Mouse (Mus musculus) midbrain, embryonic 14.5 days (tissue): Measurements from ENCODE around the gene Agbl4. TPM values are rescaled to one million over a fixed set of nuclear protein-coding genes. Genes with fewer than 3 reads are reported as not detected.
A peak's percentile ranks its signal among the peaks of the same experiment; 100 is the strongest.

Experiments
- ATAC-seq: fragments of 200-750 bp; cut with Nextera tagmentation; 2 replicates; pipeline ENCODE4 v1.8.0; 2017; ENCODE audit warnings: moderate number of reproducible peaks, moderate library complexity; ENCODE audit not compliant: low FRiP score, low TSS enrichment
- DNase-seq: peaks from one replicate; pipeline ENCODE4 v3.0.0-alpha.2; 2015
- H3K27ac ChIP-seq: fragments of 300-500 bp; sonication (generic); replicated peaks from 2 replicates; pipeline ENCODE4 v1.5.1; 2014; ENCODE audit warnings: mild to moderate bottlenecking, low read depth, low read length, moderate library complexity
- H3K27me3 ChIP-seq: fragments of 300-500 bp; sonication (generic); 2 replicates; pipeline ENCODE4 v1.6.1; 2014; ENCODE audit warnings: low read length, control low read depth, mixed read lengths; ENCODE audit not compliant: control insufficient read depth, insufficient read depth
- H3K36me3 ChIP-seq: fragments of 300-500 bp; sonication (generic); 2 replicates; pipeline ENCODE4 v1.6.1; 2014; ENCODE audit warnings: low read length, control low read depth; ENCODE audit not compliant: control insufficient read depth, insufficient read depth
- H3K4me1 ChIP-seq: fragments of 300-500 bp; sonication (generic); 2 replicates; pipeline ENCODE4 v1.6.1; 2014; ENCODE audit warnings: mild to moderate bottlenecking, antibody characterized with exemption, low read length, control low read depth; ENCODE audit not compliant: control insufficient read depth, insufficient read depth
- H3K4me2 ChIP-seq: fragments of 300-500 bp; sonication (generic); 2 replicates; pipeline ENCODE4 v1.6.1; 2014; ENCODE audit warnings: mild to moderate bottlenecking, low read length, moderate library complexity
- H3K4me3 ChIP-seq: fragments of 300-500 bp; sonication (generic); replicated peaks from 2 replicates; pipeline ENCODE4 v1.5.1; 2014; ENCODE audit warnings: low read depth, low read length
- H3K9ac ChIP-seq: fragments of 300-500 bp; sonication (generic); replicated peaks from 2 replicates; pipeline ENCODE4 v1.6.1; 2014; ENCODE audit warnings: mild to moderate bottlenecking, low read length, moderate library complexity
- H3K9me3 ChIP-seq: fragments of 300-500 bp; sonication (generic); 2 replicates; pipeline ENCODE4 v1.6.1; 2016; ENCODE audit warnings: low read length, control low read depth, mixed read lengths; ENCODE audit not compliant: control insufficient read depth
- WGBS: fragments of 180-500 bp; shearing (Covaris S2); extraction: QIAGEN DNeasy Blood & Tissue Kit; methylation state at CpG from one replicate; pipeline ENCODE4 v1.1.7; 2014; 5-methylcytosine and 5-hydroxymethylcytosine counted together
- polyA plus RNA-seq: library from polyadenylated mRNA; unstranded; fragments of >200 nt; fragmentation: Nextera tagmentation; extraction: Ambion mirVana; gene quantifications from 2 replicates; pipeline ENCODE4 v1.2.1, GENCODE M21; 2014

Gene Agbl4
- polyA plus RNA-seq, 1 experiment from 2014 or later = 2.2 TPM

DNA sequence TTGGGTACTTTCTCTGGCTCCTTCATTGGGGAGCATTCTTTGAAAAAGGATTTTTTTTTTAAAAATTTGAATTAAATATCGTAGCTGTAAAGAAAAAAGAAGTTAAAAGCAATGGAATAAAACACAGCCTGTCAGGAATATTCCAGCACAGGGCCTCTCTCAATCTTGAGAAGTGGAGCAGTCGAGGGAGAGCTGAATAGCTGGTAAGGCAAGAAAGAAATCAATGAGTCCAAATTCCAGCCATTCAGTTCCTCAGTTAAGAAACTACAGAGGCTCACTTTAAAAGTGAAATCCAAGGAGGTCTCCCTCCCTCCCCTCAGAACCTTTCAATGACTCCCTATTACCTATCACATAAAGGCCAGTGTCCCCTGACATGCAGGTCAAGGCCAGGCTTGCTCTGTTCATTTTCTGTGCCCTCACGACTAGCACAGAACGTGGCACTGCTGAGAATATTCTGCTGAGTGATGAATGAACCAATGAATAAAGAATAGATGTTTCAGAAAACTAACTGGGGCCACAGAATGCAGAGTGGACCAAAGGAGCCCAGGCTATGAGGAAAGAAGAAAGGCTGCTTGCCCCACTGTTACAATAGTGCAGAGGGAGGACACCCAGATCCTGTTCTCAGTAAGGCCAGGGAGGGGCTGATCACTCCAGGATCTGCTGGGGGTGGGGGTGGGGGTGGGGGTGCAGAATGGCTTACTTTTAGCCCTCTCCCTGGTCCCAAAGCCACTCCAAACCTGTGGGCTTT lies 1181.8 kb downstream of the Agbl4 start:
- no peaks in the 10 kb centered on the region for H3K36me3 ChIP-seq
- DNase-seq (no peak), ATAC-seq (no peak)
- H3K27ac ChIP-seq = no peak overlapping the region
- WGBS = 46% methylated on average over 4 of the region's 4 CpGs
- H3K4me3 ChIP-seq = no peak overlapping the region
- H3K4me2 ChIP-seq = no peak overlapping the region
- H3K9ac ChIP-seq = no peak overlapping the region
- no peaks in the 10 kb centered on the region for H3K9me3 ChIP-seq
- no peaks in the 10 kb centered on the region for H3K4me1 ChIP-seq
- no peaks in the 10 kb centered on the region for H3K27me3 ChIP-seq

DNA sequence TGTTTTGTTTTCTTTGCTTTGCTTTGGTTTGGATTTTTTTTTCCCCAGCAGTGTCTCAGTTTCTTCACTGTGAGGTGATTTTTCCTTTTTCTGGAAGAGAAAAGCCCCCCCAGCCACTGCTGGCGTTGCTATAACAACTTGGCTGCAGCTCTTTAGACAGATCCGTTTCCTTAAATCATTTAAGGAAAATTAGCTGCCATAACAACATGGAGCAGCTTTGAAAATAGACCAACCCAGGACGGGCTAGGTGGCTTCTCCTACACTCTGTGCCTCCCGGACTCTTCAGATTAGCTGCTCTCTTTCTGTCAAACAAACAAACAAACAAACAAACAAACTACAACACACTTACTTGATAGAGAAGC lies 1182.4 kb downstream of the Agbl4 start:
- DNase-seq (peak; percentile 41), ATAC-seq (no peak)
- H3K4me1 ChIP-seq = no peaks in the 10 kb centered on the region
- no peaks in the 10 kb centered on the region for H3K27me3 ChIP-seq
- no peaks in the 10 kb centered on the region for H3K36me3 ChIP-seq
- 36% methylated on average over 4 of the region's 4 CpGs for WGBS
- no peak overlapping the region for H3K4me3 ChIP-seq
- no peak overlapping the region for H3K4me2 ChIP-seq
- no peak overlapping the region for H3K9ac ChIP-seq
- no peak overlapping the region for H3K27ac ChIP-seq
- H3K9me3 ChIP-seq = no peaks in the 10 kb centered on the region

DNA sequence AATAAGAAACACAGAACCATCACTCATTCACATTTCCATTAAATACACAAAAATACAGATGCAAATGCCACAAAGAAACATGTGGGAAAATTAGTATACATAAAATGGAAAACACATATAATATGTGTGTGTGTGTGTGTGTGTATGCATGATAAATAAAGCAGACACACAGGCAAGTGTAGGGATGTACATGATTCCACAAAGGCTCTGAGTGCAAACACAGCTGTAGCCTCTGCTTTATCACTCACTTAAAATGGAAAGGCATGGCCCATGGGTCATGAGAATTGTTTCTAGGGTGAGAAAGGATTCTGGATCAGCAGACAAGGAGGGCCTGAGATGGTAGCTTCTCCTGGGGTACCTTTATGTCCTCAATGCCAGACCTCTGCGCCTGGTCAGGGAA lies 1182.8 kb downstream of the Agbl4 start:
- H3K36me3 ChIP-seq = no peaks in the 10 kb centered on the region
- DNase-seq (no peak), ATAC-seq (no peak)
- H3K9ac ChIP-seq = no peak overlapping the region
- no peak overlapping the region for H3K27ac ChIP-seq
- H3K4me2 ChIP-seq = no peak overlapping the region
- no peaks in the 10 kb centered on the region for H3K27me3 ChIP-seq
- no peak overlapping the region for H3K4me3 ChIP-seq
- 93% methylated on average over 1 of the region's 1 CpGs for WGBS
- H3K9me3 ChIP-seq = no peaks in the 10 kb centered on the region
- no peaks in the 10 kb centered on the region for H3K4me1 ChIP-seq

DNA sequence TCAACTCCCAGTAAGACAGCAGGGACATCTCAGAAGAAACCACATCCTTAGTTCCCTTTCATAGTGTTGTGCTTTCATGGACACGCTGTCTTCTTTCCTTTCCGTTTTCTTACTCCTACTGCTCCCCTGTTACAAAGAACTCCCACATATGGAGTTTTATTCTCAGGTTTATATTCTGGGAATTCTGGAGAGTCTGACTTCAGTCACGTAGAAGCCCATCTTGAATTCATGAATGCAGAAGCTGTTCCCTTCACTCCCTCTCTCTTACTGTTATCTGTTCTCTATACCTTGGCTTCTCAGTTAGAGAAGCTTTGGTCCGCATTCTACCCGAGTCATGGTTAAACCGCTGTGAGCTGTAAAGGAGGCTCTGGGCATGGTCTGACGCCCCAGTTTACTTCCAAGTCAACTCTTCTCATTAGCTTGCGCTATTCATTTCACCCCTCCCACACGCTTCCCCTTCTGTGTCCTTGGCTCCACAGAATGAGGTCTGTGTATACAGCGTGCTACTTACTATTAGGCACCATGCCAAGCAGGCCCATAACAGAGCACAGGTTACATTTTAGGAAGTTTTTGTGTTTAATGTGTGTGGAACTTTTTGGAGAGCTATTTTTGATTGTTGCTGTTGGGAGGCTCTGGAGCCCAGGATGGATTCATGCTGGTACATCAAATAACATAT lies 1186.2 kb downstream of the Agbl4 start:
- ATAC-seq (no peak), DNase-seq (no peak)
- WGBS = 78% methylated on average over 10 of the region's 10 CpGs
- H3K9me3 ChIP-seq = no peaks in the 10 kb centered on the region
- no peaks in the 10 kb centered on the region for H3K27me3 ChIP-seq
- H3K9ac ChIP-seq = no peak overlapping the region
- no peaks in the 10 kb centered on the region for H3K36me3 ChIP-seq
- H3K27ac ChIP-seq = no peak overlapping the region
- H3K4me2 ChIP-seq = no peak overlapping the region
- H3K4me3 ChIP-seq = no peak overlapping the region
- no peaks in the 10 kb centered on the region for H3K4me1 ChIP-seq

DNA sequence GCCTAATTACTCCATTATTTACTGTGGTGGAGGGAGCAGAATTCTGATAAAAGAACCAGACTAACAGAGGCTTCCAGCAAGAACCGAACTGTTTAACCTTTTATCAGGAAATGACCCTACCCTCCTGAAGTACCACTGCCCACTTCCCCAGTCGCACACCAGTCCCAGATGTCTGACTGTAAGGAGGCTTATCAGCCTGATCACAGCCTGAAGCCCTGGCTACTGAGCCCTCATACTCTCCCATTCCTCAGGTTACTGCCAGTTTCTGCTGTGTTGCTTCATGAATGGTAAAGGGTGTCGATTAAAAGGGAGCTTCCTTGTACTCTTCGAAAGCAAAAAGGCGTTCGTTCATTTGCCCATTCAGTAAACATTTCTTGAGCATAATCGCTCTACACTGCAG lies 1186.8 kb downstream of the Agbl4 start:
- 88% methylated on average over 7 of the region's 7 CpGs for WGBS
- Histone ChIP-seq H3K36me3 (no peaks in the 10 kb centered on the region), H3K4me3 (no peak overlapping the region), H3K9me3 (no peaks in the 10 kb centered on the region), H3K9ac (no peak overlapping the region), H3K27me3 (no peaks in the 10 kb centered on the region), H3K4me1 (no peaks in the 10 kb centered on the region), H3K27ac (no peak overlapping the region), H3K4me2 (no peak overlapping the region)
- no peak for ATAC-seq
- no peak for DNase-seq

DNA sequence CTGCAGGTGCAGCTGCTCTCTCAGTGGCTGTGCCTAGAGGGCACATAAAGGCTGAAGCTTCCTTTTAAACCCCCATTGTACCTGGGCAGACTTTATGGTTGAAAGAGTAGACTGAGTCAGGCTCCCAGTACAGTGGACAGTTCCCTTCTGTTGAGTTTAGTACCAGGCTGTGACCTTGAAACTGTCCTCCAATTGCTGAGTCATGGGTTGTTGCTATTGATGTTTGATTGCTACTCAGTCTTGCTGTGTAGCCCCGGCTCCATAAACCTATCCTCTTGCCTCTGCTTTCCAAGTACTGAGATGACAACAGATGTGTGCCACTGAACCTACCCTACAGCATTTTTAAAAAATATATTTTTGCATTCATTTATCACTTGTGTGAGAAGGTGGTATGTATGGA lies 1190.8 kb downstream of the Agbl4 start:
- DNase-seq (no peak), ATAC-seq (no peak)
- no peaks in the 10 kb centered on the region for H3K4me1 ChIP-seq
- no peaks in the 10 kb centered on the region for H3K36me3 ChIP-seq
- no peaks in the 10 kb centered on the region for H3K27me3 ChIP-seq
- no peaks in the 10 kb centered on the region for H3K9me3 ChIP-seq
- no peak overlapping the region for H3K27ac ChIP-seq
- no peak overlapping the region for H3K4me3 ChIP-seq
- no peak overlapping the region for H3K9ac ChIP-seq
- 90% methylated on average over 1 of the region's 1 CpGs for WGBS
- H3K4me2 ChIP-seq = no peak overlapping the region

DNA sequence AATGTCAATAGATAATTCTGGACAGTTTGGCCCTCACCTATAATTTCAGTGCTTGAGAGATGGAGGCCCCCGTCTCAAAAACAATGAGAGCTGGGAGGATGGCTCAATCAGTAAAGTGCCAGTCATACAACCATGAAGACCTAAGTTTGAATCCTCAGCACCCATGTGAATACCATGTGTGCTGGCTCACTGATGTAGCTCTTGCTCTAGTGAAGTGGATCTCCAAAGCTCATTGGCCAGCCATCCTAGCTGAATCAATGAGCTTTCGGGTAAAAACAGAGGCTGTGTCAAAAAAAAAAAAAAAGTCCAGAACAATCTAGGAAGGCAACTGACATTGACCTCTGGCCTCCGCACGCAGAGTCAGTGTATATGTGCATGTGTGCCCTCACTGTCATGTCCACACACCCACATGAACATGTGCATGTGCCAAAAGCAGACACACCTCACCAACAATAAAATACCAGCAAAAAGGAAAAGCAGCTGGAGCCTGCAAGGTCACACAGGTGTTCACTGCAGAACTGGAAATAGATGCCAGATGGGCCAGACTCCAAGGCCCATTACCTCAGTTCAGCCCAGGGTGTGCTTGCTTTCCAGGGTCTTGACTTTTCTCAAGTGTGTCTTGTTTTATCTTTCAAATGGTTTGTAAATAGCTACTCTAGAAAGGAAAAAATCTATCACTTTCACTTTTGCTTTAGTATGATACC lies 1192.2 kb downstream of the Agbl4 start:
- Histone ChIP-seq H3K9me3 (no peaks in the 10 kb centered on the region), H3K27ac (no peak overlapping the region), H3K4me1 (no peaks in the 10 kb centered on the region), H3K4me2 (no peak overlapping the region), H3K27me3 (no peaks in the 10 kb centered on the region), H3K9ac (no peak overlapping the region), H3K4me3 (no peak overlapping the region), H3K36me3 (no peaks in the 10 kb centered on the region)
- 88% methylated on average over 4 of the region's 4 CpGs for WGBS
- DNase-seq (no peak), ATAC-seq (no peak)

DNA sequence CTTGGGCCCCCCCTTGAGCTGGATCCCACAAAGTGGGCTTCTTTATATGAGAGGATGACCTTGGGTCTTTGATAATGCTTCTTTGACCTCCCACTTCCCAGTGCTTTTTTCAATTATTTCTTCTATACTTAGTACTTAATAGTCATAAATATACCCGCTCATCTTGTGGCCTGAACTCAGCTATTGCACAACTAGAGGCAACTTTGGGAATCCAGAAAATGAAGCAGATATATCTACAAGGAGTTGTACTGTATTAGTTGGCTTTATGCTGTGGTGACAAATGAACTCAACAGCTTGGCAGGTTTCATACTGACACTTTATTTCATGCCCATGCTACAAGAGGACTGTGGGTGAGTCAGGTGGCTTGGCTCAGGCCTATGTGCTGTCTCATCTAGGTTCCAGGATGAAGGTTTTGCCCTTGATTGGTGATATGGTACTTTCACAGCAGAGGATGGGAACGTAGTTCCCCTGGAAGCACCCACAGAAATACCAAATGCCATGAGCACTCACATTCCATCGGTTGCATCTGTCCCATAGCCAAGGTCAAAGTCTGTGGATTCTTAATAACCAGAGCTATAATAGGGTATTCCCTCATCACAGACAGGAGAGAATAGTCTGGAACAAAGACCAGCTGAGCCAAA lies 1197.3 kb downstream of the Agbl4 start:
- Histone ChIP-seq H3K27ac (no peak overlapping the region), H3K4me1 (no peaks in the 10 kb centered on the region), H3K4me2 (no peak overlapping the region), H3K9ac (no peak overlapping the region), H3K4me3 (no peak overlapping the region), H3K36me3 (no peaks in the 10 kb centered on the region), H3K27me3 (no peaks in the 10 kb centered on the region), H3K9me3 (no peaks in the 10 kb centered on the region)
- 89% methylated on average over 3 of the region's 3 CpGs for WGBS
- ATAC-seq (no peak), DNase-seq (no peak)
